Mouse (Mus musculus): ENCODE results near the gene Zfp618.

DNA sequence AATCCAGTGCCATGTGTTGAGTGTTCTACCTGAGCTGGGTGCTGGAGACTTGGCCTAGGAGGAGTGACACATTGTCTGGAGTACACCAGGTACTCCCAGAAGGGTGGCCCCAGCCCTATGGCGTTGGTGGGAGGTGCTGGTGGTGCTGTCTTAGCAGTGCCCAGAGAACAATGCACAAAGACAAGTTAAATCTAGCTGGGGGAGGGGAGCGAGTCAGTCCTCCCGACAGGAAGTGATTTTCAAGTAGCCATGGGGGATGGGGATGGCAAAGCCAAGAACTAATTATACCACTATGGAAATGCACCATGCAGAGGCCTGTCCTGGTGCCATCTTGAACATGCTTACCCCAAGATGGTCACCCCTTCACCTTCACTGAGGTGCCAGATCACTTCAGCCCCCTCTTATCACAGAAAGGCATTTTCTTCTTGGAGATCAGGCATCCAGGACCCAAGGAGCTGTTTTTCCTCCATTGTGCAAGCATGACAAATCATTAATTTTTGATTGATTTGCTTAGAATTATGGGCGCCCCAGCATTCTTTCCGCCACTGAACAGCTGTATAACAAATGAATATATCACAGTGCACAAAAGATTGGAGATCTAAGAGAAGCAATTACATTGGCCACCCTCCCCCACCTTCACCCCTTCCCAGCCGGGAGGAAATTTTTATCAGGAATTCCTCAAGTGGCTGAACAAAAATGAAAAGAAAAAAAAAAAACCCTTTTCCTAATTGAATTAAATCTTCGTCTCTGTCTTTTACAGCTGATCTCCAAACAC, 91.5 kb downstream of the Zfp618 start:
- TF ChIP-seq GATA1 (IDR thresholded peaks at IDR 0.05; ENCODE audit: borderline replicate concordance, low read length) (no peak), FLI1 (IDR thresholded peaks at IDR 0.05; ENCODE audit: low read length) (no peak)
